Mouse (Mus musculus) cerebellum, adult 2 months (tissue): Measurements from ENCODE around the gene Tstd2. TPM values are rescaled to one million over a fixed set of nuclear protein-coding genes. Genes with fewer than 3 reads are reported as not detected.

Source experiments
- DNase-seq, 2 experiments: peaks; one replicate each; pipeline ENCODE4 v3.0.0; 2021
- H3K27ac ChIP-seq: fragments of 200-500 bp; 2 replicates; pipeline ENCODE4 v1.5.1; 2012; ENCODE audit warnings: low read length, control low read depth, inconsistent platforms; ENCODE audit not compliant: insufficient read depth
- H3K27me3 ChIP-seq: fragments of 200-500 bp; 2 replicates; pipeline ENCODE4 v1.6.1; 2012; ENCODE audit warnings: inconsistent platforms, mild to moderate bottlenecking, low read length, moderate library complexity; ENCODE audit not compliant: control insufficient read depth, insufficient read depth
- H3K4me1 ChIP-seq: fragments of 200-500 bp; 2 replicates; pipeline ENCODE4 v1.6.1; 2011; ENCODE audit warnings: low read length; ENCODE audit not compliant: control insufficient read depth, insufficient read depth
- H3K4me3 ChIP-seq: fragments of 200-500 bp; replicated peaks from 2 replicates; pipeline ENCODE3; 2011; ENCODE audit warnings: mild to moderate bottlenecking, low read depth, low read length, control low read depth; ENCODE audit not compliant: insufficient read depth
- CTCF ChIP-seq: fragments of 200-500 bp; IDR thresholded peaks from 2 replicates; pipeline ENCODE4 v1.5.1; 2011; ENCODE audit warnings: low read depth, mild to moderate bottlenecking, control low read depth, low read length, moderate library complexity, borderline replicate concordance; ENCODE audit not compliant: insufficient read depth
- POLR2A ChIP-seq: fragments of 200-500 bp; IDR thresholded peaks from 2 replicates; pipeline ENCODE4 v1.6.1; 2011; ENCODE audit warnings: low read length, control low read depth, borderline replicate concordance; ENCODE audit not compliant: insufficient read depth
- WGBS: fragments of 180-500 bp; shearing (Covaris S2); methylation state at CpG from one replicate; pipeline ENCODE4 v1.1.7; 2018; 5-methylcytosine and 5-hydroxymethylcytosine counted together
- polyA plus RNA-seq: library from polyadenylated mRNA; depleted of rRNA; stranded (reverse); fragments of >200 nt; gene quantifications from 2 replicates; pipeline ENCODE4 v1.2.3, GENCODE M21; 2012

The Tstd2 gene
- polyA plus RNA-seq, 1 experiment, result 16.2 TPM

GRCm38 (mm10) chr4:46131791-46132190 lies 6.7 kb downstream of the Tstd2 start:
- DNase-seq, result no peak
- TF ChIP-seq POLR2A (no peak), CTCF (no peak)
- WGBS, result 89% methylated on average over 6 of the region's 6 CpGs

GRCm38 (mm10) chr4:46130221-46130620 lies 8.3 kb downstream of the Tstd2 start:
- 70% methylated on average over 3 of the region's 3 CpGs for WGBS
- TF ChIP-seq POLR2A, result no peak
- TF ChIP-seq CTCF, result peak; percentile 66
- H3K27me3 ChIP-seq, result no peaks in the 10 kb centered on the region
- H3K27ac ChIP-seq, result no peak overlapping the region
- H3K4me3 ChIP-seq, result no peak overlapping the region
- peak in 1 of 2 experiments; percentile 53 for DNase-seq
- H3K4me1 ChIP-seq, result no peaks in the 10 kb centered on the region

More at GRCm38 (mm10) chr4:46131791-46132190, 6.7 kb downstream of the Tstd2 start:
- Histone ChIP-seq H3K4me3 (no peak overlapping the region), H3K4me1 (no peaks in the 10 kb centered on the region), H3K27ac (no peak overlapping the region), H3K27me3 (no peaks in the 10 kb centered on the region)

GRCm38 (mm10) chr4:46129311-46130004 lies 9.0 kb downstream of the Tstd2 start:
- H3K27me3 ChIP-seq, result no peaks in the 10 kb centered on the region
- no peak for DNase-seq
- H3K27ac ChIP-seq, result no peak overlapping the region
- 73% methylated on average over 8 of the region's 8 CpGs for WGBS
- H3K4me1 ChIP-seq, result no peaks in the 10 kb centered on the region
- TF ChIP-seq CTCF (no peak), POLR2A (no peak)
- H3K4me3 ChIP-seq, result no peak overlapping the region

GRCm38 (mm10) chr4:46126541-46126940 lies 12.0 kb downstream of the Tstd2 start:
- DNase-seq, result peak; percentile 77 to 86
- no peaks in the 10 kb centered on the region for H3K4me1 ChIP-seq
- no peak overlapping the region for H3K4me3 ChIP-seq
- H3K27ac ChIP-seq, result no peak overlapping the region
- 41% methylated on average over 2 of the region's 2 CpGs for WGBS
- peak; percentile 100 for TF ChIP-seq CTCF
- TF ChIP-seq POLR2A, result no peak
- no peaks in the 10 kb centered on the region for H3K27me3 ChIP-seq

GRCm38 (mm10) chr4:46123358-46123757 lies 15.1 kb downstream of the Tstd2 start:
- 90% methylated on average over 6 of the region's 6 CpGs for WGBS
- no peak overlapping the region for H3K27ac ChIP-seq
- H3K4me3 ChIP-seq, result no peak overlapping the region
- H3K27me3 ChIP-seq, result no peaks in the 10 kb centered on the region
- TF ChIP-seq POLR2A, result no peak
- TF ChIP-seq CTCF, result no peak
- no peak for DNase-seq
- H3K4me1 ChIP-seq, result no peaks in the 10 kb centered on the region

- no peak for DNase-seq
- H3K27ac ChIP-seq, result no peak overlapping the region
- TF ChIP-seq POLR2A (no peak), CTCF (no peak)
- no peaks in the 10 kb centered on the region for H3K27me3 ChIP-seq
- H3K4me1 ChIP-seq, result peaks cover 16% of the 10 kb centered on the region
- 85% methylated on average over 3 of the region's 3 CpGs for WGBS
- no peak overlapping the region for H3K4me3 ChIP-seq
Observed at GRCm38 (mm10) chr4:46120767-46121166, 17.7 kb downstream of the Tstd2 start.

- TF ChIP-seq CTCF (peak; percentile 56; the same call in 1 of the 2 replicates), POLR2A (no peak)
- no peak for DNase-seq
- Histone ChIP-seq H3K4me1 (peaks cover 19% of the 10 kb centered on the region), H3K27me3 (no peaks in the 10 kb centered on the region), H3K4me3 (no peak overlapping the region), H3K27ac (no peak overlapping the region)
- 80% methylated on average over 14 of the region's 14 CpGs for WGBS
Observed at GRCm38 (mm10) chr4:46119514-46120094, 18.9 kb downstream of the Tstd2 start.

GRCm38 (mm10) chr4:46117536-46117935 lies 21.0 kb downstream of the Tstd2 start:
- no peak for DNase-seq

More at GRCm38 (mm10) chr4:46117536-46117935, 21.0 kb downstream of the Tstd2 start:
- no peak for TF ChIP-seq CTCF
- no peak for TF ChIP-seq POLR2A
- no peak overlapping the region for H3K27ac ChIP-seq
- no peak overlapping the region for H3K4me3 ChIP-seq
- WGBS, result 96% methylated on average over 4 of the region's 4 CpGs
- no peaks in the 10 kb centered on the region for H3K27me3 ChIP-seq
- peaks cover 19% of the 10 kb centered on the region for H3K4me1 ChIP-seq
